Mouse (Mus musculus): ENCODE measurements around the gene Vstm4. TPM values are rescaled to one million over a fixed set of nuclear protein-coding genes. Genes with fewer than 3 reads are reported as not detected.

Vstm4 gene
- total and polyA plus RNA-seq, 2 experiments from 2014 or later = 9.2 to 11.4 TPM

- no peak for ATAC-seq (ENCODE audit: low FRiP score)
- no peak for TF ChIP-seq CTCF (IDR thresholded peaks at IDR 0.05)
Measured at GRCm38 (mm10) chr14:32819297-32819696, 37.3 kb upstream of the Vstm4 start.

GRCm38 (mm10) chr14:32822812-32823211 is 33.7 kb upstream of the Vstm4 start:
- Histone ChIP-seq H3K36me3 (ENCODE audit: insufficient read depth, low read length) (no peaks in the 10 kb centered on the region), H3K9ac (replicated peaks; ENCODE audit: low read length, poor library complexity, severe bottlenecking) (no peak overlapping the region), H3K4me3 (ENCODE audit: low read depth, low read length) (no peak overlapping the region), H3K9me3 (ENCODE audit: low read length) (no peaks in the 10 kb centered on the region), H3K27ac (ENCODE audit: low read depth, low read length) (no peak overlapping the region), H3K4me1 (ENCODE audit: insufficient read depth, low read length) (peaks cover 3% of the 10 kb centered on the region; the same call in 1 of the 2 replicates), H3K4me2 (ENCODE audit: low read depth, low read length, poor library complexity, severe bottlenecking) (no peak overlapping the region), H3K27me3 (ENCODE audit: insufficient read depth, low read length) (no peaks in the 10 kb centered on the region)
- 88% methylated on average over 4 of the region's 4 CpGs for WGBS
- TF ChIP-seq CTCF (IDR thresholded peaks at IDR 0.05) = no peak
- no peak for ATAC-seq (ENCODE audit: low FRiP score)
- DNase-seq (ENCODE audit: low spot score) = no peak

More at GRCm38 (mm10) chr14:32819297-32819696, 37.3 kb upstream of the Vstm4 start:
- no peak for DNase-seq (ENCODE audit: low spot score)
- Histone ChIP-seq H3K36me3 (ENCODE audit: insufficient read depth, low read length) (no peaks in the 10 kb centered on the region), H3K4me2 (ENCODE audit: low read depth, low read length, poor library complexity, severe bottlenecking) (no peak overlapping the region), H3K27me3 (ENCODE audit: insufficient read depth, low read length) (no peaks in the 10 kb centered on the region), H3K4me1 (ENCODE audit: insufficient read depth, low read length) (no peaks in the 10 kb centered on the region), H3K9ac (replicated peaks; ENCODE audit: low read length, poor library complexity, severe bottlenecking) (no peak overlapping the region), H3K9me3 (ENCODE audit: low read length) (no peaks in the 10 kb centered on the region), H3K27ac (ENCODE audit: low read depth, low read length) (no peak overlapping the region), H3K4me3 (ENCODE audit: low read depth, low read length) (no peak overlapping the region)
- 76% methylated on average over 1 of the region's 1 CpGs for WGBS

GRCm38 (mm10) chr14:32823861-32824260 is 32.7 kb upstream of the Vstm4 start:
- peaks cover 3% of the 10 kb centered on the region; the same call in 1 of the 2 replicates for H3K4me1 ChIP-seq (ENCODE audit: insufficient read depth, low read length)
- H3K27ac ChIP-seq (ENCODE audit: low read depth, low read length) = no peak overlapping the region
- 87% methylated on average over 3 of the region's 3 CpGs for WGBS
- ATAC-seq (ENCODE audit: low FRiP score) = no peak
- no peak overlapping the region for H3K4me2 ChIP-seq (ENCODE audit: low read depth, low read length, poor library complexity, severe bottlenecking)
- H3K9me3 ChIP-seq (ENCODE audit: low read length) = no peaks in the 10 kb centered on the region
- no peak overlapping the region for H3K9ac ChIP-seq (replicated peaks; ENCODE audit: low read length, poor library complexity, severe bottlenecking)
- H3K4me3 ChIP-seq (ENCODE audit: low read depth, low read length) = no peak overlapping the region
- no peak for TF ChIP-seq CTCF (IDR thresholded peaks at IDR 0.05)
- H3K27me3 ChIP-seq (ENCODE audit: insufficient read depth, low read length) = no peaks in the 10 kb centered on the region
- no peaks in the 10 kb centered on the region for H3K36me3 ChIP-seq (ENCODE audit: insufficient read depth, low read length)
- DNase-seq (ENCODE audit: low spot score) = no peak

GRCm38 (mm10) chr14:32824267-32825150 is 32.0 kb upstream of the Vstm4 start:
- Histone ChIP-seq H3K9me3 (ENCODE audit: low read length) (no peaks in the 10 kb centered on the region), H3K4me3 (ENCODE audit: low read depth, low read length) (no peak overlapping the region), H3K36me3 (ENCODE audit: insufficient read depth, low read length) (no peaks in the 10 kb centered on the region), H3K4me1 (ENCODE audit: insufficient read depth, low read length) (peaks cover 3% of the 10 kb centered on the region; the same call in 1 of the 2 replicates), H3K27me3 (ENCODE audit: insufficient read depth, low read length) (no peaks in the 10 kb centered on the region), H3K4me2 (ENCODE audit: low read depth, low read length, poor library complexity, severe bottlenecking) (no peak overlapping the region), H3K9ac (replicated peaks; ENCODE audit: low read length, poor library complexity, severe bottlenecking) (no peak overlapping the region), H3K27ac (ENCODE audit: low read depth, low read length) (no peak overlapping the region)
- no peak for DNase-seq (ENCODE audit: low spot score)
- ATAC-seq (ENCODE audit: low FRiP score) = no peak
- 57% methylated on average over 14 of the region's 14 CpGs for WGBS
- no peak for TF ChIP-seq CTCF (IDR thresholded peaks at IDR 0.05)

GRCm38 (mm10) chr14:32825426-32826032 is 31.0 kb upstream of the Vstm4 start:
- TF ChIP-seq CTCF (IDR thresholded peaks at IDR 0.05) = no peak
- Histone ChIP-seq H3K4me3 (ENCODE audit: low read depth, low read length) (no peak overlapping the region), H3K9me3 (ENCODE audit: low read length) (no peaks in the 10 kb centered on the region), H3K9ac (replicated peaks; ENCODE audit: low read length, poor library complexity, severe bottlenecking) (no peak overlapping the region), H3K4me1 (ENCODE audit: insufficient read depth, low read length) (peaks cover 3% of the 10 kb centered on the region; the same call in 1 of the 2 replicates), H3K4me2 (ENCODE audit: low read depth, low read length, poor library complexity, severe bottlenecking) (no peak overlapping the region), H3K36me3 (ENCODE audit: insufficient read depth, low read length) (no peaks in the 10 kb centered on the region), H3K27me3 (ENCODE audit: insufficient read depth, low read length) (no peaks in the 10 kb centered on the region), H3K27ac (ENCODE audit: low read depth, low read length) (no peak overlapping the region)
- DNase-seq (ENCODE audit: low spot score) = no peak
- no peak for ATAC-seq (ENCODE audit: low FRiP score)
- 15% methylated on average over 11 of the region's 11 CpGs for WGBS

GRCm38 (mm10) chr14:32827165-32827564 is 29.4 kb upstream of the Vstm4 start:
- Histone ChIP-seq H3K9me3 (ENCODE audit: low read length) (no peaks in the 10 kb centered on the region), H3K9ac (replicated peaks; ENCODE audit: low read length, poor library complexity, severe bottlenecking) (no peak overlapping the region), H3K27me3 (ENCODE audit: insufficient read depth, low read length) (no peaks in the 10 kb centered on the region), H3K4me3 (ENCODE audit: low read depth, low read length) (no peak overlapping the region), H3K4me2 (ENCODE audit: low read depth, low read length, poor library complexity, severe bottlenecking) (no peak overlapping the region), H3K36me3 (ENCODE audit: insufficient read depth, low read length) (no peaks in the 10 kb centered on the region), H3K4me1 (ENCODE audit: insufficient read depth, low read length) (peaks cover 3% of the 10 kb centered on the region; the same call in 1 of the 2 replicates), H3K27ac (ENCODE audit: low read depth, low read length) (no peak overlapping the region)
- ATAC-seq (ENCODE audit: low FRiP score) (no peak), DNase-seq (ENCODE audit: low spot score) (no peak)
- 81% methylated on average over 4 of the region's 4 CpGs for WGBS
- no peak for TF ChIP-seq CTCF (IDR thresholded peaks at IDR 0.05)
